Comparison of ENCODE assay signal across 23 mouse cellular contexts in genomic region chrX:167175319-167175718, GRCm38 (mm10). TPM values are rescaled to one million over a fixed set of nuclear protein-coding genes. Genes with fewer than 3 reads are reported as not detected.
A peak's percentile ranks its signal among the peaks of the same experiment; 100 is the strongest.
DNase-seq lines count a peak whose midpoint lies in the region; ATAC-seq and TF ChIP-seq lines count a peak whose summit lies in the region.
"Had no signal": no experiment of that assay in that cellular context is flagged by ENCODE, and none has a peak within 500 bp of the region (broad histone marks: within the 10 kb centered on the region; RNA-seq: fewer than 3 reads in every experiment).

No protein-coding gene starts in this region.

- peak; percentile 17 to 33 for DNase-seq in heart, postnatal 14 days
- no peak for DNase-seq in heart, embryonic 10.5 days (ENCODE audit: low spot score)
- DNase-seq in gastrocnemius, adult 2 months = peak; percentile 50
- DNase-seq in lung, postnatal 10 days = no peak
- DNase-seq in layer of hippocampus, postnatal 36 days = no peak
- DNase-seq: adrenal gland, postnatal 14 days; cerebellum, adult 8-10 months; kidney, postnatal 4 days; lung, adult 2 months; lung, postnatal 4 days; thymus, postnatal 36 days had no signal

- intact Hi-C loops in heart, postnatal 14 days (cut with DNase I) = loop anchor here (2.0 kb wide), 1 partner anchor 21 kb away; no protein-coding TSS in a partner anchor
- intact Hi-C loops in gastrocnemius, adult 2 months (cut with DNase I) = no loop called here

- no peak for TF ChIP-seq CTCF in bone marrow, adult 2 months (IDR thresholded peaks at IDR 0.05; ENCODE audit: control insufficient read depth, insufficient read depth, low read length)
- TF ChIP-seq CTCF in gastrocnemius, adult 2 months (IDR thresholded peaks at IDR 0.05) = no peak

- no peaks in the 10 kb centered on the region for H3K4me1 ChIP-seq in heart, embryonic 10.5 days
- H3K4me1 ChIP-seq in bone marrow, adult 2 months (ENCODE audit: control insufficient read depth, insufficient read depth, low read length) = no peaks in the 10 kb centered on the region; the same call in 1 of the 2 replicates
- H3K4me1 ChIP-seq: embryonic facial prominence, embryonic 10.5 days; limb, embryonic 12.5 days; liver, embryonic 12.5 days; midbrain, embryonic 12.5 days; neural tube, embryonic 13.5 days had no signal

- H3K27ac ChIP-seq in heart, embryonic 10.5 days = no peak overlapping the region
- peak overlapping the region; percentile 27; the same call in 1 of the 2 replicates for H3K27ac ChIP-seq in bone marrow, adult 2 months (ENCODE audit: control insufficient read depth, insufficient read depth, low read depth, low read length, poor library complexity)
- peak overlapping the region; percentile 67 for H3K27ac ChIP-seq in gastrocnemius, adult 2 months
- H3K27ac ChIP-seq: embryonic facial prominence, embryonic 10.5 days; limb, embryonic 12.5 days; liver, embryonic 12.5 days; midbrain, embryonic 12.5 days; neural tube, embryonic 13.5 days had no signal

- ATAC-seq in neutrophil, adult 5-6 weeks (ENCODE audit: extremely low read depth, insufficient number of reproducible peaks, low FRiP score, poor library complexity, severe bottlenecking) = peak; percentile 34; the same call in 1 of the 2 replicates
- ATAC-seq: activated CD4-positive, CD25-positive, alpha-beta regulatory T cell, adult 4 months; CD4-positive, CD25-positive, alpha-beta regulatory T cell, adult 4 months; hindbrain, embryonic 16.5 days; intestine, embryonic 16.5 days; liver, embryonic 12.5 days had no signal

- TF ChIP-seq POLR2A in bone marrow, adult 2 months (IDR thresholded peaks at IDR 0.05; ENCODE audit: borderline replicate concordance, control insufficient read depth, low read depth, low read length) = no peak

- no peak overlapping the region for H3K4me3 ChIP-seq in heart, embryonic 10.5 days
- H3K4me3 ChIP-seq in bone marrow, adult 2 months (replicated peaks; ENCODE audit: control insufficient read depth, low read depth, low read length) = no peak overlapping the region
- no peak overlapping the region for H3K4me3 ChIP-seq in gastrocnemius, adult 2 months
- H3K4me3 ChIP-seq: embryonic facial prominence, embryonic 10.5 days; limb, embryonic 12.5 days; liver, embryonic 12.5 days; midbrain, embryonic 12.5 days; neural tube, embryonic 13.5 days had no signal

- H3K36me3 ChIP-seq in heart, embryonic 10.5 days = no peaks in the 10 kb centered on the region
- H3K36me3 ChIP-seq: embryonic facial prominence, embryonic 10.5 days; G1E; limb, embryonic 12.5 days; liver, embryonic 12.5 days; midbrain, embryonic 12.5 days; neural tube, embryonic 13.5 days had no signal

- WGBS in heart, embryonic 10.5 days = 81% methylated on average over 6 of the region's 6 CpGs
- WGBS in bone marrow, adult 2 months = 57% methylated on average over 6 of the region's 6 CpGs

- no peaks in the 10 kb centered on the region; the same call in 1 of the 2 replicates for H3K27me3 ChIP-seq in heart, embryonic 10.5 days (ENCODE audit: insufficient read depth, poor library complexity, severe bottlenecking)

- H3K9me3 ChIP-seq in heart, embryonic 10.5 days = no peaks in the 10 kb centered on the region
- H3K9me3 ChIP-seq: embryonic facial prominence, embryonic 10.5 days; G1E; limb, embryonic 12.5 days; liver, embryonic 12.5 days; midbrain, embryonic 12.5 days; neural tube, embryonic 13.5 days had no signal

RNA-seq across cellular contexts. Expression of gene Tmsb4x, which starts 33.8 kb away (rescaled TPM):
- total RNA-seq in heart, postnatal 14 days (2021) = 100 to 1,000 TPM; 543 to 602 TPM
- 1,947 and 1,991 TPM in 2 replicates for polyA plus RNA-seq in heart, embryonic 10.5 days (2016; fragmentation: Nextera tagmentation; extraction: Ambion mirVana)
- 2,117 and 3,348 TPM in 2 replicates for polyA plus RNA-seq in bone marrow, adult 2 months (2011; ENCODE audit: insufficient read depth, insufficient read length, low replicate concordance, missing spikeins)
- 100 to 1,000 TPM; 120 to 207 TPM for total RNA-seq in gastrocnemius, adult 2 months (2021)
- total RNA-seq in neutrophil, adult 5-6 weeks (2017) = 5,959 and 5,978 TPM in 2 replicates
- total RNA-seq in layer of hippocampus, postnatal 36 days (2021) = 1,000 to 10,000 TPM; 1,717 to 1,792 TPM
- polyA plus RNA-seq: G1E had no signal

Comparison
In these comparisons a context has a peak if more than half of its experiments do, and no peak if none do; other contexts are left out.
1. DNase-seq: peak in heart, postnatal 14 days (2 of 2) and gastrocnemius, adult 2 months (single experiment); none in heart, embryonic 10.5 days (single experiment), lung, postnatal 10 days (single experiment) and layer of hippocampus, postnatal 36 days (0 of 2).